Mouse (Mus musculus) liver, embryonic 18 days (tissue): ENCODE measurements around the gene Psmg1. TPM values are rescaled to one million over a fixed set of nuclear protein-coding genes. Genes with fewer than 3 reads are reported as not detected.

Source experiments
- polyA plus RNA-seq: library from polyadenylated mRNA; depleted of rRNA; stranded (reverse); fragments of >200 nt; gene quantifications from 2 replicates; pipeline ENCODE4 v1.2.3, GENCODE M21; 2012; rRNA removed

Gene Psmg1
- polyA plus RNA-seq, result 29.1 and 29.8 TPM in 2 replicates

DNA sequence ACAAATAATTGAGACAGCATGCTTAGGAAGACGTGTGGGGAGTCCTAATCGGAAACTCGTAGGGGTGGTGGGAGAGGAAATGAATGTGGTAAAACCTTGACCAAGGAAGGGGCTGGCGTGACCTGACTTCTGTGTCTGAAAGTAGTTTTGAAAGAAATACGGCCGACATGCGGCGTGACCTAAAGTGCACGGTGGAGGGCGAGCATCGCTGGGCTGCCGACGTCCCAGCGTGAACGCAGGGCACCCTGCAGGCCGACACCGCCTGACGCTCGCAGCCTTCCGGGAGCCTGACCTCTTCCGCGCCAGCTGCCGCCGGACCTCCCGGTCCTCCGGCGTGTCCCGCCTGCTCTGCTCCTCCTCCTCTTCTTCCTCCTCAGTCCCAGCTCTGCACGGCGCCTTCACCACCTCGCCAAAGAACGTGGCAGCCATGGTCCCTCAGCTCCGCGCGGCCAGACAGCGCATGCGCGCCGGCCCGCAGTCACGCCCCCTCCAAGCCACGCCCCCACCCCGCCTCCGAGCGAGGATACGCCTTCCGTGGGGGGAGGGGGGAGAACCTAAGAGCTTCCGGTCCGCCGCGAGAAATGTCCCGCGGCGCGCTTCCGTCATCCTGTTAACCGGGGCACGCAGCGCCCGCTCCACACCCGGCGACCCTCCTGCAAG, at the start of gene Psmg1:
TSS of gene Psmg1 (minus strand) at position 499 of the 660 bp plus-strand sequence.

Other genes starting within 250 kb of the Psmg1 start
- 12.1 and 12.4 TPM in 2 replicates for gene Brwd1, start 91.6 kb upstream of the Psmg1 start, polyA plus RNA-seq
- gene Hmgn1, start 136.8 kb upstream of the Psmg1 start, polyA plus RNA-seq, result 45.4 and 48.2 TPM in 2 replicates
- gene Wrb, start 154.4 kb upstream of the Psmg1 start, polyA plus RNA-seq, result 5.6 and 7.6 TPM in 2 replicates
- gene Lca5l, start 201.3 kb upstream of the Psmg1 start, polyA plus RNA-seq, result 0.06 and 0.08 TPM in 2 replicates
- 0.16 and 0.31 TPM in 2 replicates for gene Sh3bgr, start 209.5 kb upstream of the Psmg1 start, polyA plus RNA-seq
- gene B3galt5, start 244.8 kb upstream of the Psmg1 start, polyA plus RNA-seq, result 0.05 TPM in 2 replicates